Mouse (Mus musculus): ENCODE results near the gene Vsig10. TPM values are rescaled to one million over a fixed set of nuclear protein-coding genes. Genes with fewer than 3 reads are reported as not detected.
"Not testable (repeated sequence)": the region's sequence is repeated elsewhere in the genome, so short reads cannot be mapped to it uniquely, and the experiment has no call there.

The Vsig10 gene
- total RNA-seq, 2 experiments from 2014 or later, result 7.2 to 7.7 TPM

GRCm38 (mm10) chr5:117303691-117304579 is 14.9 kb upstream of the Vsig10 start:
- no peak for DNase-seq

GRCm38 (mm10) chr5:117304947-117305346 is 13.9 kb upstream of the Vsig10 start:
- DNase-seq, result peak; percentile 67 to 86

- no peak for DNase-seq
Measured at GRCm38 (mm10) chr5:117305754-117306153, 13.1 kb upstream of the Vsig10 start.

GRCm38 (mm10) chr5:117306826-117307225 is 12.1 kb upstream of the Vsig10 start:
- DNase-seq, result no peak

GRCm38 (mm10) chr5:117307699-117308098 is 11.2 kb upstream of the Vsig10 start:
- DNase-seq, result peak; percentile 79 to 84

- DNase-seq, result peak; percentile 65 to 76
Measured at GRCm38 (mm10) chr5:117313420-117313819, 5.5 kb upstream of the Vsig10 start.

- no peak for DNase-seq
Measured at GRCm38 (mm10) chr5:117313909-117314308, 5.0 kb upstream of the Vsig10 start.

GRCm38 (mm10) chr5:117314587-117315428 is 4.1 kb upstream of the Vsig10 start:
- no peak for DNase-seq

- DNase-seq, result no peak
Measured at GRCm38 (mm10) chr5:117323751-117324150, 4.9 kb downstream of the Vsig10 start.

- DNase-seq, result no peak
Measured at GRCm38 (mm10) chr5:117326408-117326807, 7.5 kb downstream of the Vsig10 start.

- no peak for DNase-seq
Measured at GRCm38 (mm10) chr5:117330457-117330856, 11.6 kb downstream of the Vsig10 start.

- DNase-seq, result no peak
Measured at GRCm38 (mm10) chr5:117337999-117338398, 19.1 kb downstream of the Vsig10 start.

- no peak for DNase-seq
Measured at GRCm38 (mm10) chr5:117338503-117338902, 19.6 kb downstream of the Vsig10 start.

GRCm38 (mm10) chr5:117340081-117340480 is 21.2 kb downstream of the Vsig10 start:
- DNase-seq, result no peak

- no peak for DNase-seq
Measured at GRCm38 (mm10) chr5:117341896-117342295, 23.0 kb downstream of the Vsig10 start.

GRCm38 (mm10) chr5:117344496-117344895 is 25.6 kb downstream of the Vsig10 start:
- DNase-seq, result not testable (repeated sequence)

GRCm38 (mm10) chr5:117345432-117345976 is 26.6 kb downstream of the Vsig10 start:
- no peak for DNase-seq

GRCm38 (mm10) chr5:117346281-117346680 is 27.4 kb downstream of the Vsig10 start:
- no peak for DNase-seq

GRCm38 (mm10) chr5:117347011-117347410 is 28.1 kb downstream of the Vsig10 start:
- no peak for DNase-seq

GRCm38 (mm10) chr5:117347838-117348237 is 29.0 kb downstream of the Vsig10 start:
- no peak for DNase-seq

- peak; percentile 49 to 52 for DNase-seq
Measured at GRCm38 (mm10) chr5:117348279-117348678, 29.4 kb downstream of the Vsig10 start.

- no peak for DNase-seq
Measured at GRCm38 (mm10) chr5:117354121-117354520, 35.2 kb downstream of the Vsig10 start.
